ENCODE assay signal across 8 mouse cellular contexts in the genomic region with DNA sequence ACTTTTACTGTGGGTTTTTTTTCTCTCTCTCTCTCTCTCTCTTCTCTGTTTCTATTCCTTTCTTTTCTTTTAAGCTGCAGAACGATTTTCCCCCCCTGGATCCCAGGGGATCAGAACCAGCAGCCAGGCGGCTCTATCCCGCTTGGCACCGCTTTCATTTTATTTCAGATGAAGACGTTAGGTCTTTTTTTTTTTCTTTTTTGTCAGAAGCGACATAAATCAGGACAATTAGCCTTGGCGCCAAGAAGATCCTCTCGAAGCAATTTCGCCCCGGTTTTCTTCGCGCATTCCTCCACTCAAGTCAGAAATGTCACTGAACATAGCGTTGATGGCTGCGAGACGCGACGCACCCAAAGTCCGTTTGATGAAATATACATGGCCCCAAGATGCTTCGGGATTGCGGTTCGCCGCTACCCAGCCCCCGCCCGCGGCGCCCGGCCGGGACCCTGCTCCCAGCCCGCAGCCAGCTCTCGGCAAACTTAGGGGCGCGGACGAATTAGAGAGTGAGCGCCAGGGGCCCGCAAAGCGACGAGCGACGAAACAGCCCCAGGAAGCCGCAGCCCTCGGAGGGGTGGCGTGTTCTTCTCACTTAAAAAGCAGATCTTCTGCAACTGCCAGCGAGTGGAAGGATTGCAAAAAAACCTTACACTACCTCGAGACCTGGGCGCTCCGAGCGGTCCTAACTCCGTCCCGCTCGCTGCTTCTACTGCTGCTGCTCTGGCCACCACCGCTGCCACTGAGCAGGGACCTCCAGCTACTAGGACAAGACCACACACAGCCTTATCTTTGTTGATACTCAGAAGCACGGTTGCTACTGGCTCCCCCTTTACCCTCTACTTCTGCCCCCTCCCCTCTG. TPM values are rescaled to one million over a fixed set of nuclear protein-coding genes. Genes with fewer than 3 reads are reported as not detected.
DNase-seq lines count a peak whose midpoint lies in the region; ATAC-seq and TF ChIP-seq lines count a peak whose summit lies in the region.

TSS of gene Ntng1 (minus strand) at position 806 of the 856 bp plus-strand sequence.

- H3K9me3 ChIP-seq in heart, embryonic 13.5 days, result no peaks in the 10 kb centered on the region
- no peaks in the 10 kb centered on the region for H3K9me3 ChIP-seq in embryonic facial prominence, embryonic 13.5 days
- H3K9me3 ChIP-seq in hindbrain, embryonic 12.5 days (replicated peaks), result no peaks in the 10 kb centered on the region

- peaks cover 34% of the 10 kb centered on the region for H3K27me3 ChIP-seq in heart, embryonic 13.5 days (replicated peaks)
- peaks cover 15% of the 10 kb centered on the region for H3K27me3 ChIP-seq in embryonic facial prominence, embryonic 13.5 days
- H3K27me3 ChIP-seq in hindbrain, embryonic 12.5 days, result peaks cover 15% of the 10 kb centered on the region
- H3K27me3 ChIP-seq in myocyte (ENCODE audit: control insufficient read depth, insufficient read depth, insufficient read length), result peaks cover 21% of the 10 kb centered on the region

- peaks cover 13% of the 10 kb centered on the region for H3K4me1 ChIP-seq in heart, embryonic 13.5 days
- H3K4me1 ChIP-seq in embryonic facial prominence, embryonic 13.5 days, result 0 out of 2 replicates have a peak, but pooled peaks cover 7% of the 10 kb centered on the region
- H3K4me1 ChIP-seq in hindbrain, embryonic 12.5 days, result peaks cover 5% of the 10 kb centered on the region; the same call in 1 of the 2 replicates

- H3K4me3 ChIP-seq in heart, embryonic 13.5 days, result peak within 1 kb of the TSS; percentile 59
- peak within 1 kb of the TSS; percentile 67 for H3K4me3 ChIP-seq in embryonic facial prominence, embryonic 13.5 days
- peak within 1 kb of the TSS; percentile 74 for H3K4me3 ChIP-seq in hindbrain, embryonic 12.5 days
- H3K4me3 ChIP-seq in myocyte, result peak within 1 kb of the TSS; percentile 22

- no peak for ATAC-seq in heart, embryonic 13.5 days (ENCODE audit: extremely low read depth, insufficient number of reproducible peaks, low FRiP score, low TSS enrichment)
- ATAC-seq in embryonic facial prominence, embryonic 13.5 days (ENCODE audit: insufficient number of reproducible peaks, insufficient read depth, low FRiP score, low TSS enrichment, low read depth), result peak; percentile 64; the same call in 1 of the 2 replicates
- peak; percentile 53 for ATAC-seq in hindbrain, embryonic 12.5 days (ENCODE audit: low FRiP score)

- H3K27ac ChIP-seq in heart, embryonic 13.5 days (replicated peaks), result no peak within 1 kb of the TSS
- H3K27ac ChIP-seq in embryonic facial prominence, embryonic 13.5 days, result peak within 1 kb of the TSS; percentile 48
- peak within 1 kb of the TSS; percentile 60 for H3K27ac ChIP-seq in hindbrain, embryonic 12.5 days

- no peak for TF ChIP-seq POLR2A in myocyte (IDR thresholded peaks at IDR 0.05; ENCODE audit: insufficient read length, low read depth)

- no peak for DNase-seq in heart, adult 11 months
- DNase-seq in adrenal gland, postnatal 10 days, result peak; percentile 13
- peak; percentile 36 for DNase-seq in left cerebral cortex, postnatal 4 days
- DNase-seq in adipocyte (ENCODE audit: low spot score), result no peak

- intact Hi-C loops in left cerebral cortex, postnatal 4 days (cut with DNase I), result loop anchor here (5.0 kb wide), 4 partner anchors 109 to 924 kb away; partner anchors contain the start of gene Prmt6

- H3K36me3 ChIP-seq in heart, embryonic 13.5 days, result no peaks in the 10 kb centered on the region
- no peaks in the 10 kb centered on the region for H3K36me3 ChIP-seq in embryonic facial prominence, embryonic 13.5 days
- no peaks in the 10 kb centered on the region for H3K36me3 ChIP-seq in hindbrain, embryonic 12.5 days
- H3K36me3 ChIP-seq in myocyte (ENCODE audit: control insufficient read depth, insufficient read depth), result no peaks in the 10 kb centered on the region

- H3K9ac ChIP-seq in heart, embryonic 13.5 days, result peak within 1 kb of the TSS; percentile 79
- peak within 1 kb of the TSS; percentile 74 for H3K9ac ChIP-seq in embryonic facial prominence, embryonic 13.5 days
- H3K9ac ChIP-seq in hindbrain, embryonic 12.5 days, result peak within 1 kb of the TSS; percentile 82

- peak within 1 kb of the TSS; percentile 100 for H3K4me2 ChIP-seq in heart, embryonic 13.5 days
- peak within 1 kb of the TSS; percentile 95 for H3K4me2 ChIP-seq in embryonic facial prominence, embryonic 13.5 days
- H3K4me2 ChIP-seq in hindbrain, embryonic 12.5 days (replicated peaks), result peak within 1 kb of the TSS; percentile 100
- H3K4me2 ChIP-seq in myocyte (ENCODE audit: low read depth), result peak within 1 kb of the TSS; percentile 93

- no peaks in the 10 kb centered on the region for H3K79me2 ChIP-seq in myocyte (ENCODE audit: control insufficient read depth, insufficient read depth)

- under 1% methylated on average over 52 of the region's 52 CpGs for WGBS in heart, embryonic 13.5 days
- under 1% methylated on average over 52 of the region's 52 CpGs for WGBS in embryonic facial prominence, embryonic 13.5 days
- under 1% methylated on average over 52 of the region's 52 CpGs for WGBS in hindbrain, embryonic 12.5 days

- H3ac ChIP-seq in myocyte (ENCODE audit: control insufficient read depth, insufficient read length), result no peak within 1 kb of the TSS

TF ChIP-seq in myocyte, 11 proteins besides CTCF, POLR2A, EP300 and RAD21:
- TF ChIP-seq TCF12 (IDR thresholded peaks at IDR 0.05; ENCODE audit: insufficient read depth, poor library complexity, severe bottlenecking) (no peak), USF1 (IDR thresholded peaks at IDR 0.05; ENCODE audit: low read depth) (no peak), MYOD1 (IDR thresholded peaks at IDR 0.05; ENCODE audit: control insufficient read depth in 1 of 3, insufficient read length in 2 of 3, low read depth in 2 of 3) (no peak), CEBPB (IDR thresholded peaks at IDR 0.05; ENCODE audit: insufficient read depth, poor library complexity, severe bottlenecking) (no peak)

RNA-seq across cellular contexts. Expression of gene Ntng1, which starts in this region (rescaled TPM):
- 0.62 and 0.82 TPM in 2 replicates for polyA plus RNA-seq in heart, embryonic 13.5 days (2015; fragmentation: Nextera tagmentation; extraction: Ambion mirVana)
- total RNA-seq in adrenal gland, postnatal 10 days (2021), result 1 to 10 TPM; 1.2 to 2.4 TPM
- polyA plus RNA-seq in embryonic facial prominence, embryonic 13.5 days (2015; fragmentation: Nextera tagmentation; extraction: Ambion mirVana), result 5.9 and 7.3 TPM in 2 replicates
- polyA plus RNA-seq in hindbrain, embryonic 12.5 days (2016; fragmentation: Nextera tagmentation; extraction: Ambion mirVana), result 11.2 and 16.6 TPM in 2 replicates
- 10 to 100 TPM; 17.9 to 24.3 TPM for total RNA-seq in left cerebral cortex, postnatal 4 days (2021)
- 0.01 TPM for polyA plus RNA-seq in myocyte (2012; fragmentation: generic; extraction: Trizol)

Comparison
In these comparisons a context has a peak if more than half of its experiments do, and no peak if none do; other contexts are left out.
1. RNA of gene Ntng1 (total RNA-seq): 17.9 to 24.3 TPM in left cerebral cortex, postnatal 4 days; 1.2 to 2.4 TPM in adrenal gland, postnatal 10 days; every median in the first group is over 4 times any median in the second.
2. H3K4me3 ChIP-seq: peak in every context shown above with its lines; median percentile 74 in hindbrain, embryonic 12.5 days; 67 in embryonic facial prominence, embryonic 13.5 days; 59 in heart, embryonic 13.5 days; 22 in myocyte.
3. DNase-seq: peak in adrenal gland, postnatal 10 days (single experiment) and left cerebral cortex, postnatal 4 days (single experiment); none in heart, adult 11 months (single experiment) and adipocyte (single experiment).
4. Peak in every context shown above with its lines, with median percentiles within 50 percentile points of each other: H3K4me2 ChIP-seq and H3K9ac ChIP-seq.